Mouse (Mus musculus) G1E (cell line): ENCODE data around the gene Slc2a4. TPM values are rescaled to one million over a fixed set of nuclear protein-coding genes. Genes with fewer than 3 reads are reported as not detected.

Experiments
- ATAC-seq: 2 replicates; pipeline ENCODE4 v1.8.0; 2016; ENCODE audit warnings: mild to moderate bottlenecking; ENCODE audit not compliant: insufficient number of reproducible peaks, poor library complexity, low FRiP score, severe bottlenecking; ENCODE audit errors: extremely low read depth
- DNase-seq: peaks from one replicate; pipeline ENCODE4 v3.0.0; 2012; ENCODE audit warnings: low spot score
- H3K27me3 ChIP-seq: 2 replicates; pipeline ENCODE4 v1.6.1; 2012; ENCODE audit warnings: mild to moderate bottlenecking, low read length, inconsistent platforms; ENCODE audit not compliant: insufficient read depth
- H3K36me3 ChIP-seq: replicated peaks from 2 replicates; pipeline ENCODE3; 2012; ENCODE audit warnings: mild to moderate bottlenecking, inconsistent platforms
- H3K4me1 ChIP-seq: 2 replicates; pipeline ENCODE4 v1.6.1; 2012; ENCODE audit warnings: low read depth, low read length, inconsistent platforms, mixed read lengths; ENCODE audit not compliant: insufficient read depth
- H3K4me3 ChIP-seq: 2 replicates; pipeline ENCODE4 v1.5.1; 2012; ENCODE audit warnings: low read depth, mild to moderate bottlenecking, inconsistent platforms, low read length, moderate library complexity, mixed read lengths
- H3K9me3 ChIP-seq: replicated peaks from 2 replicates; pipeline ENCODE4 v1.6.1; 2012; ENCODE audit warnings: inconsistent platforms
- CTCF ChIP-seq: IDR thresholded peaks from 2 replicates; pipeline ENCODE4 v1.5.1; 2012; ENCODE audit warnings: low read depth, low read length, inconsistent platforms, mixed read lengths
- GATA1 ChIP-seq: IDR thresholded peaks from 2 replicates; pipeline ENCODE4 v1.6.1; 2012; ENCODE audit warnings: borderline replicate concordance, low read length, inconsistent platforms, mixed read lengths
- GATA2 ChIP-seq: IDR thresholded peaks from 2 replicates; pipeline ENCODE4 v1.6.1; 2012; ENCODE audit warnings: low read depth, low read length, inconsistent platforms, borderline replicate concordance
- POLR2AphosphoS5 ChIP-seq: IDR thresholded peaks from 2 replicates; pipeline ENCODE4 v1.6.1; 2012; ENCODE audit warnings: low read depth, low read length, inconsistent platforms; ENCODE audit not compliant: insufficient replicate concordance
- TAL1 ChIP-seq: conservative IDR thresholded peaks from 2 replicates; pipeline ENCODE4 v1.6.1; 2012; ENCODE audit warnings: low read depth, low read length, inconsistent platforms, mixed read lengths
- polyA plus RNA-seq: library from polyadenylated mRNA; stranded (reverse); fragments of >175 nt; gene quantifications from 2 replicates; pipeline ENCODE4 v1.2.3, GENCODE M21; 2012
- total RNA-seq, 2 experiments: library from RNA; stranded (forward) in 1 of 2; stranded (reverse) in 1 of 2; fragments of 200-1000 nt in 1 of 2; fragments of >200 nt in 1 of 2; fragmentation: Nextera tagmentation in 1 of 2; gene quantifications; 2 replicates each; pipeline ENCODE4 v1.2.3; 2014 to 2017

The Slc2a4 gene
- total and polyA plus RNA-seq, 3 experiments = 0.16 to 10.6 (median 0.16) TPM

DNA sequence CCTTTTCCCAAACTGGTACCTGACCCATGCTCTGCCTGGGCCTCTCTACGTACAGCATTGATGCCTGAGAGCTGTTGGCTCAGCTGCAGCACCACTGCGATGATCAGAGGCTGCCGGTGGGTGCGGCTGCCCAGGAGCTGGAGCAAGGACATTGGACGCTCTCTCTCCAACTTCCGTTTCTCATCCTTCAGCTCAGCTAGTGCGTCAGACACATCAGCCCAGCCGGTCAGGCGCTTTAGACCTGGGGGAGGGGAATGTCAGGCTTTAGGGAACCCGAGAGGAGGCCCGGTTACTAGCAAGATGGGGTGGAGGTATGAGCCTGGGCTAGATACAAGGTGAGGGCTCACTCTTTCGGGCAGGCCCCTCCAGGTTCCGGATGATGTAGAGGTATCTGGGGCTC, 2.8 kb downstream of the Slc2a4 start:
- Histone ChIP-seq H3K9me3 (no peaks in the 10 kb centered on the region), H3K27me3 (peaks cover 57% of the 10 kb centered on the region), H3K4me1 (peaks cover 41% of the 10 kb centered on the region), H3K36me3 (no peaks in the 10 kb centered on the region), H3K4me3 (no peak overlapping the region)
- ATAC-seq (no peak), DNase-seq (no peak)
- TF ChIP-seq TAL1 (no peak), CTCF (no peak), GATA2 (no peak), POLR2AphosphoS5 (no peak), GATA1 (no peak)

DNA sequence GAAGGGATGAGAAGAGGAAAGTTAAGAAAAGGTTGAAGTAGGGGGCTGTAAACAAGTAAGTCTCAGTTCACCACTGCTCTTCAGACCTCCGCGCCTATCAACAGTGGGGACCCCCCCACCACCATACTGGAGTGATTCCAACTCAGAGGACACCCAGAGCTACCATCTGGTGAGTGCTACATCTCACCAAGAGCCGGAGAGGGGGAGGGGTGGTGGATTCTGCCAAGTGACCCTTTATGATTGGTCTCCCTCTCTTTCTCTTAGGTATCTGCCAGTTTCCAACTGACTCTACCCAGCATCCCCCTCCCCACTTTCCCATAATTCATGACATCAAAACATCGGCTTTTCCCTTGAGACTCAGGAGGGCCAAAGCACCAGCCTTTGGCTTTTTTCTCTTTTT, 7.0 kb downstream of the Slc2a4 start:
- peaks cover 8% of the 10 kb centered on the region for H3K4me1 ChIP-seq
- TF ChIP-seq CTCF (no peak), GATA1 (no peak), GATA2 (no peak), TAL1 (no peak), POLR2AphosphoS5 (no peak)
- peaks cover 91% of the 10 kb centered on the region for H3K27me3 ChIP-seq
- DNase-seq = no peak
- ATAC-seq = no peak
- peaks cover 2% of the 10 kb centered on the region for H3K9me3 ChIP-seq
- H3K4me3 ChIP-seq = no peak overlapping the region
- no peaks in the 10 kb centered on the region for H3K36me3 ChIP-seq

DNA sequence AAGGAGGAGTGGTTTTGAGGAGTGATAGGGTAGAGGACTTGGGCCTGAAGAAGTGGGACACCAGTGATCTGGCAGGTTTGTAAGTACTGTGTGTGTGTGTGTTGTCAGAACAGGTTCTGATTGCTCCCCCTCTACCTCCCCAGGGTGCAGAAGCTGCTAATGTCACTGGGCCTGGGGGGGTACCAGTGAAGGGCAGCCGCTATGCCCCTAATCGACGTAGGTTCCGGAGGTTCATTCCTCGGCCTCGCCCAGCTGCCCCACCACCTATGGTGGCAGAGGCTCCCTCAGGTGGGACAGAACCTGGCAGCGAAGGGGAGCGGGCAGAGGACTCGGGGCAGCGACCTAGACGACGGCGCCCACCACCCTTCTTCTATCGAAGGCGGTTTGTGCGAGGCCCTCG, 8.3 kb downstream of the Slc2a4 start:
- no peak for TF ChIP-seq POLR2AphosphoS5
- TF ChIP-seq GATA1 = no peak
- TF ChIP-seq TAL1 = no peak
- TF ChIP-seq GATA2 = no peak
- TF ChIP-seq CTCF = no peak
- no peak for DNase-seq
- peaks cover 8% of the 10 kb centered on the region for H3K4me1 ChIP-seq
- H3K9me3 ChIP-seq = peaks cover 12% of the 10 kb centered on the region
- H3K4me3 ChIP-seq = no peak overlapping the region
- ATAC-seq = no peak
- no peaks in the 10 kb centered on the region for H3K36me3 ChIP-seq
- peaks cover 89% of the 10 kb centered on the region for H3K27me3 ChIP-seq

DNA sequence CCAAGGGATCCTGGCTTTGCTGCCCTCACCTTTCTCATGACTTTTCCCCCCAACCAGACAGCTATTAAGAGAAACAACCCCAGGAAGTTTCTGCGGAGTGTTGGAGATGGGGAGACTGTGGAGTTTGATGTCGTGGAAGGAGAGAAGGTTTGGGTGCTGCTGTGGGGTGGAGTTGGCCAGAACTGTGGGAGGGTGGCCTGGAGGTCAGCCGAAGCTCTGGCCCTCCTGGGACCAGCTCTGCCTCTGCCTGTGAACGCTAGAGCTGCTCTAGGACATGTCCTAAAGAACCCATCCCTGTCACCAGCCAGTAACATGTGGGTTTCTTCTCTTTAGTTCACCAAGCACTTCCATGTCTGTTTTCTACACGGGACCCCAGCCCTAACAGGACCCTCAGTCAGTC, 8.8 kb downstream of the Slc2a4 start:
- no peak for TF ChIP-seq CTCF
- TF ChIP-seq TAL1 = no peak
- no peak for TF ChIP-seq POLR2AphosphoS5
- TF ChIP-seq GATA2 = no peak
- DNase-seq (no peak), ATAC-seq (no peak)
- H3K4me3 ChIP-seq = no peak overlapping the region
- peaks cover 89% of the 10 kb centered on the region for H3K27me3 ChIP-seq
- H3K4me1 ChIP-seq = peaks cover 13% of the 10 kb centered on the region
- H3K36me3 ChIP-seq = no peaks in the 10 kb centered on the region
- H3K9me3 ChIP-seq = peaks cover 12% of the 10 kb centered on the region

DNA sequence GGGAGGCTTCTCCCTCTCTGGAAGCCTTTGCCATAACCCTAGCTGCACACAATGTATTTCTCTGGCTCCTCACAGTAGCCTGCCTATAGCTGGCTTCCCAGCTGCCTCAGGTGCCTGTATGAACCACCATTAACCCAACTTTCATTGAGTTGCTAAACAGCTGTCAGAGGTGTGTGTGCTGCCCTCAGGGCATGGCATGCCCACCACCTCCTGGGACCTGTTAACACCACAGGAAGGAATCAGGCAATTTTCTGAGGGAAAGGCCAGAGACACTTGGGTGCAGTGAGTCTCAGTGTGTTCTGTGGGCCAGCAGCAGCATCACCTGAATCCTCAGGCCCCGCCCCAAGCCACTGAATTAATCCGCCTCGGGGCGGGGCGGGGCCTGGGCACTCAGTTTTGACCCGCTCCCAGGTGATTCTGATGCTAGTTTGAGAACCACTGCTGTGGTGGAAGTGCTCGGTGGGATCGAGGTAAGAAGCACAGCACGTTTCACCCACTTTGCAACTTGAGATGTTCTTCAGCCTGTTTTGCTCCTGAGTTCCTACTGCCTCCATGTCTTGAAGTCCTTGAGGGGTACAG, 9.5 kb downstream of the Slc2a4 start:
- Histone ChIP-seq H3K4me3 (no peak overlapping the region), H3K36me3 (no peaks in the 10 kb centered on the region), H3K4me1 (peaks cover 18% of the 10 kb centered on the region), H3K27me3 (peaks cover 85% of the 10 kb centered on the region), H3K9me3 (peaks cover 12% of the 10 kb centered on the region)
- ATAC-seq (no peak), DNase-seq (no peak)
- TF ChIP-seq CTCF = no peak
- TF ChIP-seq GATA2 = no peak
- no peak for TF ChIP-seq TAL1
- TF ChIP-seq GATA1 = no peak
- TF ChIP-seq POLR2AphosphoS5 = no peak

DNA sequence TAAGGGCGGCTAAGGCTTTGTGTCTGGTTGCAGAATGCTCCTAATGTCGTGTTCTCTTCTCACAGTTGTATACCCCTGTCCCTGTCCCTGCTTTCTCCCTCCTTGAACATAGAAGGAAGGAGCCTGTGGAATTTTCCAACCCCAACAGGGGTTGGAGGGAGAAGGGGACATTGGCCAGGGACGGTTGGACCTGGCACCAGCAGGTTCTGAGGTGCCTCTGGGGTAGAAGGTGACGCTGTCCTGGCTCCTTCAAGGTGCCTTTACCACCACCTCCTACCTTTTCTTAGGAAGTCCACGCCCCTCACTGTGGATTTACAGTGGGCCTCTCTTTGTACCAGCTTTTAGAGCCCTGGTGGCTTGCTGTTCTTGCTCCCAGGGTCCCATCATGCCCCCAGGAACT, 10.2 kb downstream of the Slc2a4 start:
- H3K27me3 ChIP-seq = peaks cover 78% of the 10 kb centered on the region
- H3K4me1 ChIP-seq = peaks cover 18% of the 10 kb centered on the region
- no peak for ATAC-seq
- no peaks in the 10 kb centered on the region for H3K36me3 ChIP-seq
- TF ChIP-seq POLR2AphosphoS5 (no peak), GATA1 (no peak), TAL1 (no peak), CTCF (no peak), GATA2 (no peak)
- no peak for DNase-seq
- no peak overlapping the region for H3K4me3 ChIP-seq
- H3K9me3 ChIP-seq = peaks cover 12% of the 10 kb centered on the region
